Mouse (Mus musculus): ENCODE results near the gene Slc25a53.

DNA sequence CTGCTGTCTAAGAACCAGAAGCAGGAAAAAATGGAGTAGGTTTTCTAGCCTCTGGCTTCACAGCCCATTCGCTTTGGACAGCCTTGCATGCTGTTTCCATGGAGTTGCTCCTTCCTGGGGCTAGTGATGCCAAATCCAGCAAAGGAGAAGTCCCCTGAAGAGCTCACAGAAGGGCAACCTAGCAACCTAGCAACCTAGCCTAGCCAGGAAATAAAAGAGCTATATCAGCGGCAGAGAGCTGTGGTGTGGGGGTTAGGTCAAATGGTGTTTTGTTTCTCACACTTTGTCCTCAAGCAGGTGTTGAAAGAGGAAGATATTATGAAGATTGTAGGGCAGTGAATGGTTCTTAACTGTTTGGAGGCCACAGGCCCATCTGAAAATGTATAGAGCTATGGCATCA lies 46.8 kb downstream of the Slc25a53 start:
- TF ChIP-seq CTCF (conservative IDR thresholded peaks at IDR 0.05 in 1 of 2, IDR thresholded peaks at IDR 0.05 in 1 of 2; ENCODE audit: low read depth in 2 of 2, low read length in 2 of 2) (no peak), JUN (IDR thresholded peaks at IDR 0.05; ENCODE audit: insufficient read depth, low read depth, low read length) (no peak), JUND (conservative IDR thresholded peaks at IDR 0.05; ENCODE audit: low read depth, low read length) (no peak), POLR2A (IDR thresholded peaks at IDR 0.05; ENCODE audit: low read depth, low read length) (no peak), IRF4 (IDR thresholded peaks at IDR 0.05; ENCODE audit: low read depth, low read length) (no peak), CHD2 (IDR thresholded peaks at IDR 0.05; ENCODE audit: low read length) (no peak), RAD21 (IDR thresholded peaks at IDR 0.05; ENCODE audit: low read depth, low read length) (no peak), POLR2AphosphoS2 (IDR thresholded peaks at IDR 0.05; ENCODE audit: low read depth, low read length) (no peak)

Data from CH12.LX (cell line).